Mouse (Mus musculus) WW6 (cell line): ENCODE results near the gene Hist1h3g.

ENCODE experiments used
- DNase-seq: peaks from one replicate; pipeline ENCODE4 v3.0.0-alpha.2; 2013; ENCODE audit warnings: low read depth, low spot score

Hist1h3g gene

DNA sequence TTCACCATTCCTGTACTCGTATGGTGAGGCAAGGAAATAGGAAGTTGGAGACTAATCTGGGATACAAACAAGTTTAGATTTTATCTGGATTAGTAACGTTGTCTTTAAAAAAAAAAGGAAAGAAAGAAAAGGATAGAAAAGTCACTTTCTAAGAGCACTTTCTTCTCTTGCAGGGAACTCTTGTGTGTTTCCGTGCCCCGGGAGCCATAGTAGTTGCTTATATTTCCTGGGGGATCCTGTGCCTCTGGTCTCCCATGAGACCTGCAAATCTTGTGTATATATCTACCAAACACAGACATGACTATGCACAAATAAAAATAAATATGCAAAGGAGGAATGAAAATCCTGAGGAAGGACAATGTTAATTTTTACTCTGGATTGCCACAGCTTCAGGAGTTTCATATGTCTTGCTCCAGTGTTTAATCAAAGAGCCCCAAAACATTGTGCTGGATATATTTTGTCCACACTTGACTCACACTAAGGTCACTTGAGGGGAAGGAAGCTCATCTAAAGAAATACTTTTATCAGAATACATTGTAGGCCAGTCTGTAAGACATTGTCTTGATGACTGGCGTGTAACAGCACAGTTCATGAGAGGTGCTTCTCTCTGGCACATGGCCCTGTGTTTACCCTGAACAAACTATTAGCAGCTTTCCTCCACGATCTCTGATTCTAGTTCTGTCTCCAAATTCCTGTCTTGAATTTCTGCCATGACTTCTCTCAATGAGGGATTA is 41.9 kb downstream of the Hist1h3g start:
- DNase-seq: no peak

DNA sequence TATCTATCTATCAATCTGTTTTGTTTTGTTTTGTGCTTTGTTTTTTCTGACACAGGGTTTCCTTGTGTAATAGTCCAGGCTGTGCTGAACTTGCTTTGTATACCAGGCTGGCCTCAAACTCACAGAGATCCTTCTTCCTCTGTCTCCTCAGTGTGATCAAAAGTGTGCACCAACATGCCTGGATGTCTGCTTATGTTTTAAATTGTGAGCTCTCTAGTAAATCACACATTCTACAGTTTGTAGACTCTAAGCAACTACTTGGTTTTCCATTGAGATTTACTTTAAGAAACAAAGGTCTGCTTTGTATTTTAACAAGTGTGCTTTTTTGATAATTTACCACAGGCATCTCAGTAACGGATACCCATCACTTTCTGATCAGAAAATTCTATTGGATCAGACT is 42.6 kb downstream of the Hist1h3g start:
- no peak for DNase-seq

DNA sequence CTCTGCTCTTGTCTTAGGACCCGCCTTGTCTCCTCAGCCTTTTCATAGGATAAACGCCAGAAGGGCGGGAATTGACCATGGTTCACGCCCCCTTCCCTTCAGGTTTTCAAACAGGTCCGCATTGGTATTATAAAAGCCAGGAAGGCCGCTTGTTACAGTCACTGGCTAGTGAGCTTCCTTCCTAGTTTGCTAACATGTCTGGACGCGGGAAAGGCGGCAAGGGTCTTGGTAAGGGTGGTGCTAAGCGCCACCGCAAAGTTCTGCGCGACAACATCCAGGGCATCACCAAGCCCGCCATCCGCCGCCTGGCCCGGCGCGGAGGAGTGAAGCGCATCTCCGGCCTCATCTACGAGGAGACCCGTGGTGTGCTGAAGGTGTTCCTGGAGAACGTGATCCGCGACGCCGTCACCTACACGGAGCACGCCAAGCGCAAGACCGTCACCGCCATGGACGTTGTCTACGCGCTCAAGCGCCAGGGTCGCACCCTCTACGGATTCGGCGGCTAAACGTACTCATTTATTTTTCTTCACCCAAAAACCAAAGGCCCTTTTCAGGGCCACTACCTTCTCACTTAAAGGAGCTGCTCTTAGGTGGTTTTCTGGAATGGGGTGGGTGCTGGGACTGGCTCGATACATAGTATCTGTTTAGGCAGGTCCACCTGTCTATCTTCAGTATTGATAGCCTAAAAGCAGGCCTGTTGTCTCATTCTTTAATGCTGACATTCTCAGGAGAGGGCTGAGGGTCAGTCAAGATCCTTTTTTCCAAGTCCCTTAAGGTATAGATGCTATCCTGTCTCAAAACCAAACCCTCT is 46.4 kb downstream of the Hist1h3g start, which contains the start of gene Hist1h4d:
Gene Hist1h4d, plus strand, starts transcription at position 191 of the 811 bp plus-strand sequence.
- DNase-seq: no peak

DNA sequence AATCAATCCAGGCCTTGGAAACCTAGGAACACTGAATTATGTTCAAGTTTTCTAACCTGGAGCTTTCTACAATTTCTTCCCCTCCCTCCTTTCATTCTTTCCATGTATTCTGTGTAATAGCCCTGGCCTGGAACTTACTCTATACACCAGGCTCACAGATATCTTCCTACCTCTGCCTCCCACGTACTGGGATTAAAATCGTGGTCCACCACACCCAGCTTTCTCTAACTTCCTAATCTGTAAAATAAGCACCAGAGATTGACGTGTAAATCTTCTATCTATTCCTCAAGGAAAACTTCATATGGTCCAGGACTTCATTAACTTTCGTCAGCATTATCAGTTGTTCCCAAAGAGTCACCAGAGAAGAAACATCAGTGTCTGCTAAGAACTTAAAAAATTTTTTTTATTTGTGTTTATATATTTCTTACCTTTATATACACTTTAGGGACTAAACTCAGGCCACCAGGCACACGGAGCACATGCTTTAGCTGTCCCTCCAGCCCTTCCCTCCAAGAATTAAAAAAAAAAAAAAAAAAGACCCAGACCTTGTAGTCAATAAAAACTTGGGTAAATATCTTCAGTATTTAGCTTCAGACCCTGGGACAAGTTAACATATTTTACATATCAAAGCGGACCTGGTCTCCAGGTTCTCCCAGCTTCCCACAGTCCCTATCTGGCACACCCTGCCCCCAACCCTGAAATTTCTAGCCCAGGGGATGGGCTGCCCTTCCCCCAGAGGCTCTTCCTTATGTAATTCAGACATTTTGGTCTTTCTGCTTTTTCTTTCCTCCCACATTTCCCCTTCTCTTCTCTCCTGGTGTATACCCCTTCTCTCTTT is 47.2 kb downstream of the Hist1h3g start:
- no peak for DNase-seq

DNA sequence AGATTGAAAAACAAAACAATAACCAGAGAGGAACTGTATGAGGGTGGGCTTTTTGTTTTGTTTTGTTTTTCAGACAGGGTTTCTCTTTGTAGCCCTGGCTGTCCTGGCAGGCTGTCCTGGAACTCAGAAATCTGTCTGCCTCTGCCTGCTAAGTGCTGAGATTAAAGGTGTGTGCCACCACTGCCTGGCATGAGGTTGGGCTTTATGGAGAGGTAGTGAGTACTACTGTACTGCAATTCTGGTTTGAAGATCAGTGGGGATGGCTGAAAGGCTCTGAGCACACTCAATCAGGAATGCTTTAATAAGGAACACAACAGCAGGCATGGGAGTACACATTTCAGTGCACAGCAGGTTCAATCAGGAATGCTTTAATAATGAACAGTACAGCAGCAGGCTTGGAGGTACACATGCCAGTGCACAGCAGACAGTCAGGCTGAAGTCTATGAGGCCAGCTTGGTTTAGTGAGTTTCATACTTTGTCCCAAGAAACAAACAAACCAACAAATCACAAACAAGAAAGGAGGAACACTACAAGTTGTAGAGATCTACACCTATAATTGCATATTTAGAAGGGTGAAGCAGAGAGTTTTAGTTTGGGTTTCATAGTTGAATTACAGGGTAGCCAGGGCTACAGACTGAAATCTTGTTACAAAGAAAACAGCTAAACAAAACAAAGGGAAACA is 48.3 kb downstream of the Hist1h3g start:
- no peak for DNase-seq

DNA sequence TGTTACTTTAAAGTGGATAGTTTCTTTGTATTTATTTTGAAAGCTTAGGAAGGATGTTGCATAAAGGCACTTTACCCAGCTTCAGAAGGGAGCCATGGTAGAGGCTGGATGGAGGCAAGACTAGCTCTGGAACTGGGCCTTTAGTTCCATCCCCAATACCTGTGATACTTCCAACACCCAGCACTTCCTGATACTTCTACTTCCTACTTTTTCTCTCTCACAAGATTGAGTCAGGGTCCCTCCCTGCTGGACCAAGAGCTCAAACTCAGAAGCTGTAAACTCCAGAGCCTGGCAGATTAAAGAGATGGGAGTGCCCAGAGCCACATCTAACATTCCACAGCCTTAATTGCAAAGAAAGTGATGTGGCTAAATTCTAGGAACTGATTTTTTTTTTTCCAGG is 49.1 kb downstream of the Hist1h3g start:
- DNase-seq: no peak

DNA sequence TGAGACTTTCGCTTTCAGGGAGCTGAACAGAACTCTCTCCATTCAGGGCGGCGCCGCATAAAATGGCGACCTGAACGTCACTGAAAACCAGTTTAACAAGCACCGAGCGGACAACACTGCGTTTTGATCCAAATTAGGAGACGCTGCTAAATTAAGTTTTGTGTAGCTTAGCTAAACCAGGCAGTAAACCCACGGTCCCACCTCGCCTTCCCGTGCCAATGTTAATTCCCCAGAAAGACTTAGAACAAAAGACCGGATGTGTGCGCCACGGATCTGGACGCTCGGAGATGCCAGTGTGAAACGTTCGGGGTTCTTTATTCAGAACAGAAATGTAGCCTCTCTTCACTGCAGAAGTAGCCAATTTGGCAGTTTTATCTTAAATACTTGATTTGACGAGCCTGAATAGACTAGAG is 49.8 kb downstream of the Hist1h3g start:
- DNase-seq: no peak
